Mouse (Mus musculus) bone marrow, adult 2 months (tissue): ENCODE data around the gene Rap1a.

Experiments used
- CTCF ChIP-seq: fragments of 200-500 bp; IDR thresholded peaks from 2 replicates; pipeline ENCODE4 v1.5.1; 2011; ENCODE audit warnings: low read length, control low read depth; ENCODE audit not compliant: control insufficient read depth, insufficient read depth
- POLR2A ChIP-seq: fragments of 200-500 bp; IDR thresholded peaks from 2 replicates; pipeline ENCODE4 v1.6.1; 2011; ENCODE audit warnings: low read depth, mild to moderate bottlenecking, control low read depth, low read length, borderline replicate concordance; ENCODE audit not compliant: control insufficient read depth

DNA sequence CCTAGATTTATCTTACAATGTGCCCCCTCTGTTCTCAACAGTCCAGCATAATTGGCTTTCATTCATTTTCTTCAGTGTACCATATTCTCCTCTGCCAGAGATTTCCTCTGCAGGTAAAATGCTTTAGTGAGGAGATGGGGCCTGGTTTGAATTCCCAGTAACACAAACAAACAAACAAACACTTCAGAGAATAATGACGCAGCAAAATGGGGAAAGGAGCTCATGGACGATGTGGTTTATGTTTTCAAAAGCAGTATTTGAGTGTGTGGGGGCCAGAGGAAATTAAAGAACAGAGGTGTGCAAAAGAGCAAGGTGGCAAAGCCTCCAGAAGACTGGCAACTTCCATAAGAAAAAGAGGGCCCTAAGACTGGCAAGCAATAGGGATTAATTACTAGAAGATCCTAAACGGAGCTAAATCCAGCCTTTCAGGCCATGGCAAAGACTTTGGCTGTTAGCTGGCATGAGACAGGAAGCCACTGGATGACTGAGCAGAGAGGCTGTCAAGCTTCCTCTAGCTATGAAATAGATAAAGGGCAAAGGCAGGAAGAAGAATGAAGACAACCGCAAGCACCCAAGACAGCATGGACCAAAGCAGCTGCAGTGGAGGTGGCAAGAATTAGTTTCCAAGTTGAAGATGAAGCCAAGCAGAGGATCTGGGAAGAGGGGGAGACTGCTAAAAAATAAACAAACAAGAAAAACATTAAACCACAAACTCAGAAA, 37.8 kb downstream of the Rap1a start:
- TF ChIP-seq POLR2A = no peak
- no peak for TF ChIP-seq CTCF
